Mouse (Mus musculus): ENCODE measurements at regions not wholly inside any gene's neighbourhood (a gene's known extent, or its start where the extent isn't known, plus 50 kb on each side); places are given as distances from the start of the nearest gene placed in this dataset.

- 28% methylated on average over 8 of the region's 8 CpGs for WGBS
- DNase-seq (ENCODE audit: low spot score) = peak; percentile 83
- Histone ChIP-seq H3K9ac (replicated peaks; ENCODE audit: low read depth, low read length) (no peak overlapping the region), H3K27me3 (ENCODE audit: control insufficient read depth, insufficient read depth, low read length) (no peaks in the 10 kb centered on the region), H3K4me1 (ENCODE audit: control insufficient read depth, insufficient read depth) (0 out of 2 replicates have a peak, but pooled peaks cover 3% of the 10 kb centered on the region), H3K27ac (ENCODE audit: low read depth) (peak overlapping the region; percentile 39), H3K4me3 (ENCODE audit: low read depth, low read length) (no peak overlapping the region), H3K4me2 (ENCODE audit: low read depth, low read length) (peak overlapping the region; percentile 31), H3K36me3 (replicated peaks; ENCODE audit: control insufficient read depth, insufficient read depth, low read length) (no peaks in the 10 kb centered on the region), H3K9me3 (replicated peaks; ENCODE audit: control insufficient read depth, low read length) (no peaks in the 10 kb centered on the region)
- TF ChIP-seq CTCF (IDR thresholded peaks at IDR 0.05; ENCODE audit: low read depth) = no peak
- no peak for TF ChIP-seq EP300 (IDR thresholded peaks at IDR 0.05; ENCODE audit: low read depth)
- ATAC-seq (ENCODE audit: insufficient read depth, low read depth) = peak; percentile 89
Observed at GRCm38 (mm10) chr1:129100997-129101396, 172.1 kb upstream of the Thsd7b start.

GRCm38 (mm10) chr1:129078274-129078673, 194.8 kb upstream of the Thsd7b start:
- Histone ChIP-seq H3K27ac (ENCODE audit: low read depth) (no peak overlapping the region), H3K4me2 (ENCODE audit: low read depth, low read length) (no peak overlapping the region), H3K9ac (replicated peaks; ENCODE audit: low read depth, low read length) (no peak overlapping the region), H3K4me3 (ENCODE audit: low read depth, low read length) (no peak overlapping the region), H3K27me3 (ENCODE audit: control insufficient read depth, insufficient read depth, low read length) (no peaks in the 10 kb centered on the region), H3K9me3 (replicated peaks; ENCODE audit: control insufficient read depth, low read length) (no peaks in the 10 kb centered on the region), H3K4me1 (ENCODE audit: control insufficient read depth, insufficient read depth) (no peaks in the 10 kb centered on the region), H3K36me3 (replicated peaks; ENCODE audit: control insufficient read depth, insufficient read depth, low read length) (no peaks in the 10 kb centered on the region)
- TF ChIP-seq EP300 (IDR thresholded peaks at IDR 0.05; ENCODE audit: low read depth) = no peak
- TF ChIP-seq CTCF (IDR thresholded peaks at IDR 0.05; ENCODE audit: low read depth) = peak; percentile 53
- ATAC-seq (ENCODE audit: insufficient read depth, low read depth) (no peak), DNase-seq (ENCODE audit: low spot score) (no peak)
- WGBS = 55% methylated on average over 3 of the region's 3 CpGs

GRCm38 (mm10) chr1:129057182-129057581, 215.9 kb upstream of the Thsd7b start:
- peak; percentile 96 for ATAC-seq (ENCODE audit: insufficient read depth, low read depth)
- Histone ChIP-seq H3K27me3 (ENCODE audit: control insufficient read depth, insufficient read depth, low read length) (no peaks in the 10 kb centered on the region), H3K4me2 (ENCODE audit: low read depth, low read length) (no peak overlapping the region), H3K27ac (ENCODE audit: low read depth) (peak overlapping the region; percentile 22; the same call in 1 of the 2 replicates), H3K4me1 (ENCODE audit: control insufficient read depth, insufficient read depth) (peaks cover 4% of the 10 kb centered on the region; the same call in 1 of the 2 replicates), H3K36me3 (replicated peaks; ENCODE audit: control insufficient read depth, insufficient read depth, low read length) (no peaks in the 10 kb centered on the region), H3K4me3 (ENCODE audit: low read depth, low read length) (no peak overlapping the region), H3K9ac (replicated peaks; ENCODE audit: low read depth, low read length) (no peak overlapping the region), H3K9me3 (replicated peaks; ENCODE audit: control insufficient read depth, low read length) (no peaks in the 10 kb centered on the region)
- TF ChIP-seq CTCF (IDR thresholded peaks at IDR 0.05; ENCODE audit: low read depth) (no peak), EP300 (IDR thresholded peaks at IDR 0.05; ENCODE audit: low read depth) (peak; percentile 67; the same call in 1 of the 2 replicates)
- 37% methylated on average over 6 of the region's 6 CpGs for WGBS
- DNase-seq (ENCODE audit: low spot score) = peak; percentile 85

- ATAC-seq (ENCODE audit: insufficient read depth, low read depth) (no peak), DNase-seq (ENCODE audit: low spot score) (no peak)
- Histone ChIP-seq H3K4me1 (ENCODE audit: control insufficient read depth, insufficient read depth) (no peaks in the 10 kb centered on the region), H3K36me3 (replicated peaks; ENCODE audit: control insufficient read depth, insufficient read depth, low read length) (no peaks in the 10 kb centered on the region), H3K9me3 (replicated peaks; ENCODE audit: control insufficient read depth, low read length) (no peaks in the 10 kb centered on the region), H3K4me2 (ENCODE audit: low read depth, low read length) (no peak overlapping the region), H3K27ac (ENCODE audit: low read depth) (no peak overlapping the region), H3K27me3 (ENCODE audit: control insufficient read depth, insufficient read depth, low read length) (no peaks in the 10 kb centered on the region), H3K9ac (replicated peaks; ENCODE audit: low read depth, low read length) (no peak overlapping the region), H3K4me3 (ENCODE audit: low read depth, low read length) (no peak overlapping the region)
- TF ChIP-seq CTCF (IDR thresholded peaks at IDR 0.05; ENCODE audit: low read depth) (peak; percentile 35), EP300 (IDR thresholded peaks at IDR 0.05; ENCODE audit: low read depth) (no peak)
Observed at GRCm38 (mm10) chr1:129055252-129055651, 217.8 kb upstream of the Thsd7b start.

GRCm38 (mm10) chr1:129033707-129034106, 239.4 kb upstream of the Thsd7b start:
- ATAC-seq (ENCODE audit: insufficient read depth, low read depth) (no peak), DNase-seq (ENCODE audit: low spot score) (no peak)
- Histone ChIP-seq H3K36me3 (replicated peaks; ENCODE audit: control insufficient read depth, insufficient read depth, low read length) (no peaks in the 10 kb centered on the region), H3K4me3 (ENCODE audit: low read depth, low read length) (no peak overlapping the region), H3K27me3 (ENCODE audit: control insufficient read depth, insufficient read depth, low read length) (no peaks in the 10 kb centered on the region), H3K4me1 (ENCODE audit: control insufficient read depth, insufficient read depth) (no peaks in the 10 kb centered on the region), H3K9ac (replicated peaks; ENCODE audit: low read depth, low read length) (no peak overlapping the region), H3K4me2 (ENCODE audit: low read depth, low read length) (no peak overlapping the region), H3K27ac (ENCODE audit: low read depth) (no peak overlapping the region), H3K9me3 (replicated peaks; ENCODE audit: control insufficient read depth, low read length) (no peaks in the 10 kb centered on the region)
- TF ChIP-seq CTCF (IDR thresholded peaks at IDR 0.05; ENCODE audit: low read depth) (no peak), EP300 (IDR thresholded peaks at IDR 0.05; ENCODE audit: low read depth) (no peak)
- 65% methylated on average over 5 of the region's 5 CpGs for WGBS

- no peaks in the 10 kb centered on the region for H3K9me3 ChIP-seq (replicated peaks; ENCODE audit: control insufficient read depth, low read length)
- H3K9ac ChIP-seq (replicated peaks; ENCODE audit: low read depth, low read length) = no peak overlapping the region
- no peak overlapping the region for H3K4me2 ChIP-seq (ENCODE audit: low read depth, low read length)
- H3K4me3 ChIP-seq (ENCODE audit: low read depth, low read length) = no peak overlapping the region
- H3K27ac ChIP-seq (ENCODE audit: low read depth) = no peak overlapping the region
- ATAC-seq (ENCODE audit: insufficient read depth, low read depth) = no peak
- H3K4me1 ChIP-seq (ENCODE audit: control insufficient read depth, insufficient read depth) = no peaks in the 10 kb centered on the region
- H3K27me3 ChIP-seq (ENCODE audit: control insufficient read depth, insufficient read depth, low read length) = no peaks in the 10 kb centered on the region
- DNase-seq (ENCODE audit: low spot score) = no peak
- no peak for TF ChIP-seq EP300 (IDR thresholded peaks at IDR 0.05; ENCODE audit: low read depth)
- no peak for TF ChIP-seq CTCF (IDR thresholded peaks at IDR 0.05; ENCODE audit: low read depth)
- H3K36me3 ChIP-seq (replicated peaks; ENCODE audit: control insufficient read depth, insufficient read depth, low read length) = no peaks in the 10 kb centered on the region
- WGBS = 80% methylated on average over 1 of the region's 1 CpGs
Observed at GRCm38 (mm10) chr1:129005899-129006298, 267.2 kb upstream of the Thsd7b start.

Measured in heart, postnatal 0 days (tissue).